Mouse (Mus musculus): ENCODE results near the gene Disc1. TPM values are rescaled to one million over a fixed set of nuclear protein-coding genes. Genes with fewer than 3 reads are reported as not detected.

Gene Disc1
- total and polyA plus RNA-seq, 3 experiments = not detected

- no peak for DNase-seq (ENCODE audit: extremely low read depth)
- no peaks in the 10 kb centered on the region for H3K79me2 ChIP-seq (replicated peaks; ENCODE audit: control insufficient read depth, extremely low read depth, insufficient read depth, poor library complexity, severe bottlenecking)
- dilution Hi-C loops (cut with MboI; ENCODE audit: extremely low pct_ligation_motif_present, extremely low pct_unique_long_range_greater_than_20kb, low sequenced_read_pairs) = no loop called here
- no peaks in the 10 kb centered on the region for H3K4me1 ChIP-seq (ENCODE audit: control insufficient read depth in 1 of 2, insufficient read depth in 2 of 2)
- TF ChIP-seq JUN (IDR thresholded peaks at IDR 0.05; ENCODE audit: insufficient read depth, low read depth, low read length) (no peak), ETS1 (conservative IDR thresholded peaks at IDR 0.05; ENCODE audit: low read depth, low read length) (no peak), E2F4 (IDR thresholded peaks at IDR 0.05; ENCODE audit: insufficient replicate concordance, low read depth, low read length) (no peak), TCF12 (IDR thresholded peaks at IDR 0.05; ENCODE audit: low read depth, low read length) (no peak), ZNF384 (IDR thresholded peaks at IDR 0.05; ENCODE audit: low read depth, low read length) (no peak), SIN3A (IDR thresholded peaks at IDR 0.05; ENCODE audit: low read length) (no peak), MAFK (IDR thresholded peaks at IDR 0.05; ENCODE audit: insufficient replicate concordance, low read length) (no peak), ZC3H11A (IDR thresholded peaks at IDR 0.05; ENCODE audit: low read depth, low read length) (no peak), IRF4 (IDR thresholded peaks at IDR 0.05; ENCODE audit: low read depth, low read length) (no peak), PAX5 (IDR thresholded peaks at IDR 0.05; ENCODE audit: low read length) (no peak), MEF2A (IDR thresholded peaks at IDR 0.05; ENCODE audit: borderline replicate concordance, low read depth, low read length) (no peak), POLR2AphosphoS2 (IDR thresholded peaks at IDR 0.05; ENCODE audit: low read depth, low read length) (no peak), RAD21 (IDR thresholded peaks at IDR 0.05; ENCODE audit: low read depth, low read length) (no peak), CHD2 (IDR thresholded peaks at IDR 0.05; ENCODE audit: low read length) (no peak), MXI1 (IDR thresholded peaks at IDR 0.05; ENCODE audit: low read depth, low read length) (no peak), MAZ (IDR thresholded peaks at IDR 0.05; ENCODE audit: low read depth, low read length) (no peak)
- in situ Hi-C loops (cut with MboI; ENCODE audit: low pct_ligation_motif_present, low pct_unique_long_range_greater_than_20kb, low sequenced_read_pairs) = no loop called here
- no peaks in the 10 kb centered on the region for H3K9me3 ChIP-seq (replicated peaks; ENCODE audit: low read length)
- H3K4me3 ChIP-seq (replicated peaks in 1 of 3; ENCODE audit: low read depth in 2 of 3, low read length in 2 of 3, poor library complexity in 1 of 3) = no peak overlapping the region
- no peaks in the 10 kb centered on the region for H3K36me3 ChIP-seq (replicated peaks in 1 of 2; ENCODE audit: control insufficient read depth in 1 of 2, insufficient read depth in 1 of 2, low read length in 1 of 2)
- H3K27me3 ChIP-seq (replicated peaks) = peaks cover 36% of the 10 kb centered on the region
- no peak overlapping the region for H3K9ac ChIP-seq (ENCODE audit: insufficient read depth, low read depth)
- H3K4me2 ChIP-seq (ENCODE audit: insufficient read depth, low read depth, poor library complexity, severe bottlenecking) = no peak overlapping the region
- no peak overlapping the region for H3K27ac ChIP-seq (ENCODE audit: insufficient read depth, low read depth)
These were observed 72.5 kb downstream of the Disc1 start for GRCm38 (mm10) chr8:125126482-125126881.

- H3K4me1 ChIP-seq (ENCODE audit: control insufficient read depth in 1 of 2, insufficient read depth in 2 of 2) = no peaks in the 10 kb centered on the region
- in situ Hi-C loops (cut with MboI; ENCODE audit: low pct_ligation_motif_present, low pct_unique_long_range_greater_than_20kb, low sequenced_read_pairs) = no loop called here
- H3K79me2 ChIP-seq (replicated peaks; ENCODE audit: control insufficient read depth, extremely low read depth, insufficient read depth, poor library complexity, severe bottlenecking) = no peaks in the 10 kb centered on the region
These were observed 73.6 kb downstream of the Disc1 start for GRCm38 (mm10) chr8:125127621-125128020.

More at GRCm38 (mm10) chr8:125127621-125128020, 73.6 kb downstream of the Disc1 start:
- TF ChIP-seq JUN (IDR thresholded peaks at IDR 0.05; ENCODE audit: insufficient read depth, low read depth, low read length) (no peak), ZKSCAN1 (IDR thresholded peaks at IDR 0.05; ENCODE audit: borderline replicate concordance, low read depth, low read length) (no peak), ELF1 (IDR thresholded peaks at IDR 0.05; ENCODE audit: low read depth, low read length) (no peak), E2F4 (IDR thresholded peaks at IDR 0.05; ENCODE audit: insufficient replicate concordance, low read depth, low read length) (no peak), USF2 (conservative IDR thresholded peaks at IDR 0.05; ENCODE audit: low read depth, low read length) (no peak), MAFK (IDR thresholded peaks at IDR 0.05; ENCODE audit: insufficient replicate concordance, low read length) (no peak), TCF12 (IDR thresholded peaks at IDR 0.05; ENCODE audit: low read depth, low read length) (no peak), ZMIZ1 (IDR thresholded peaks at IDR 0.05; ENCODE audit: low read depth, low read length) (no peak), CHD2 (IDR thresholded peaks at IDR 0.05; ENCODE audit: low read length) (no peak), SMC3 (IDR thresholded peaks at IDR 0.05; ENCODE audit: low read depth, low read length) (no peak), SIN3A (IDR thresholded peaks at IDR 0.05; ENCODE audit: low read length) (no peak), RCOR1 (conservative IDR thresholded peaks at IDR 0.05; ENCODE audit: low read depth, low read length) (no peak), UBTF (IDR thresholded peaks at IDR 0.05; ENCODE audit: low read depth, low read length) (no peak), ZNF384 (IDR thresholded peaks at IDR 0.05; ENCODE audit: low read depth, low read length) (no peak), CHD1 (IDR thresholded peaks at IDR 0.05; ENCODE audit: low read depth, low read length) (no peak), MAZ (IDR thresholded peaks at IDR 0.05; ENCODE audit: low read depth, low read length) (no peak), MAX (IDR thresholded peaks at IDR 0.05; ENCODE audit: low read length) (no peak), ZC3H11A (IDR thresholded peaks at IDR 0.05; ENCODE audit: low read depth, low read length) (no peak), NELFE (IDR thresholded peaks at IDR 0.05; ENCODE audit: low read depth, low read length) (no peak), PAX5 (IDR thresholded peaks at IDR 0.05; ENCODE audit: low read length) (no peak)
- H3K4me3 ChIP-seq (replicated peaks in 1 of 3; ENCODE audit: low read depth in 2 of 3, low read length in 2 of 3, poor library complexity in 1 of 3) = no peak overlapping the region
- H3K36me3 ChIP-seq (replicated peaks in 1 of 2; ENCODE audit: control insufficient read depth in 1 of 2, insufficient read depth in 1 of 2, low read length in 1 of 2) = no peaks in the 10 kb centered on the region
- no peaks in the 10 kb centered on the region for H3K9me3 ChIP-seq (replicated peaks; ENCODE audit: low read length)
- no peak overlapping the region for H3K4me2 ChIP-seq (ENCODE audit: insufficient read depth, low read depth, poor library complexity, severe bottlenecking)
- no peak overlapping the region for H3K27ac ChIP-seq (ENCODE audit: insufficient read depth, low read depth)
- H3K27me3 ChIP-seq (replicated peaks) = peaks cover 43% of the 10 kb centered on the region
- no peak overlapping the region for H3K9ac ChIP-seq (ENCODE audit: insufficient read depth, low read depth)
- DNase-seq (ENCODE audit: extremely low read depth) = no peak
- dilution Hi-C loops (cut with MboI; ENCODE audit: extremely low pct_ligation_motif_present, extremely low pct_unique_long_range_greater_than_20kb, low sequenced_read_pairs) = no loop called here
